Mouse (Mus musculus) spleen, adult 12 weeks (tissue): Measurements from ENCODE around the gene Mlycd.
"Not testable (repeated sequence)": the region's sequence is repeated elsewhere in the genome, so short reads cannot be mapped to it uniquely, and the experiment has no call there.

Source experiments
- DNase-seq: peaks from one replicate; pipeline ENCODE4 v3.0.0; 2022; ENCODE audit warnings: low spot score

The Mlycd gene

DNA sequence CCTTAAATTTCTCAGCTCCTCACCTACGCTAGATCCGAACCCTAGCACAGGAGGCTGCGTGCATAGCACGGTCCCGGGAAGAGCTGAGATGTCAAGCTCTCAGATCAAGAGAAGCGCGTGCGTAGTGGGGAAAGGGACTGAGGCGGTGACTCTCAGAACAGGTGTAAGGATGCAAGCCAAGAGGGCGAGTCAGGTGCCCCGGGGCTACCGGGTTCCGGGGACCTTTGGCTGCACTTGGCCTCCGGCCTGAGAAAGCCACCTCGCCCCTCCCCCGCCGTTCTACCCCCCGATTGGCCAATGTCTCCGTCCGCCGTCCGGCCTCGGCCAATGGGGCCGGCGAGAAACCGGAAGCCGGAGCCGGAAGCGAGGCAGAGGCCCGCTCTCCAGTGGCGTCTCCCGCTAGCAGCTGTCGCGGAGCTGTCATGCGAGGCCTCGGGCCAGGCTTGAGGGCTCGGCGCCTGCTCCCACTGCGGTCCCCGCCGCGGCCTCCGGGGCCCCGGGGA, at the start of gene Mlycd:
Gene Mlycd, plus strand, starts transcription at position 355 of the 503 bp plus-strand sequence.
- DNase-seq, result peak; percentile 73

- no peak for DNase-seq
Measured at GRCm38 (mm10) chr8:119345029-119345682, 49.5 kb upstream of the Mlycd start.

- DNase-seq, result no peak
Measured at GRCm38 (mm10) chr8:119345683-119346075, 49.0 kb upstream of the Mlycd start.

DNA sequence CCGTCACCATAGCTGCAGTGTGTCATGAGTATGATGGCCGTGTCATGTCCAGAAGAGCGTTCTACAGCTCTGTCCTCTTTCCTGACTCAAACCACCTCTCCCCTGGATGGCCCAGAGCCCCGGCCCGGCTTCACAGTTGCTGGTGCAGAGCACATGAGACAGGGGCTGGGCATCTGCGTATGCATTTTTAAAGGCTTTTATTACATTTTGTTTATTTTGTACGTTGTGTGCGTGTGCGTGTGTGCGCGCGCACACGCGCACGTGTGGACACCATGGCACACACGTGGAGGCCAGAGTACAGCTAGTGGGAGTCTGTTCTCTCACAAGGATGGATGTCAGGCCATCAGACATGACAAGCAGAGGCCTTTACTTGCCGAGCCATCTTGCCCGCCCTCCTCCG, 43.0 kb upstream of the Mlycd start:
- DNase-seq, result no peak

GRCm38 (mm10) chr8:119352977-119353658, 41.6 kb upstream of the Mlycd start:
- no peak for DNase-seq

DNA sequence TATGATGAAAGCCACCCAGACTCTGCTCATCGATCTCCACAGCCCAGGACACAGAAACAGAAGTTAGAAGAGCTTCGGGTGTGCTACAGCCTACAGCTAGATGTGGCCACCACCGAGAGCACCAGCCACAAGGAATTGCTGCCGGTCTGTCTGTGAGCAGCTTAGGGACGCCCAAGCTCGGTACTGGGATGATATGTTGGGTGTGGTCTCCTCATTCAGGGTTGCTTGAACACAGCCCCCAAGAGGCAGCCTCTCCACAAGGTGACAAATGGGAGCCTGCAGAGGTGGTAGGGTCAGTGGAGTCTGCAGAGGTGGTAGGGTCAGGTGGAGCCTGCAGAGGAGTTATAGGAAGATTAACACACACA, 41.0 kb upstream of the Mlycd start:
- no peak for DNase-seq

DNA sequence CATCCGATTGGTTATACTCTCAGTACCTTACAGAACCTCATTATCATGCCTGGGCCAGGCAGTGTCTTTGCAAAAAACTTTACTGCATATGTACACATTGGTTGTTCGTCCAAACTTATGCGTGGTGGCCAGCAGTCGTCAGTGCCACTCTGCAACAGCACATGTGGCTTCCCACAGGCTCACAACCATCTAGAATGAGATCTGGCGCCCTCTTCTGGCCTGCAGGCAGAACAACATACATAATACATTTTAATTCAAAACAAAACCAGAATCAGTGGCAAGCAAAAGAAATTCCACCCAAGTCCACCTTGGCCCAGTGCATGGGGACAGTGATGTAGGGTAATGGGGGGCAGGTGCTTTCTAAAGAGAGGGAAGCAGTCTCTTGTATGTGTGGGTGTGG, 38.0 kb upstream of the Mlycd start:
- DNase-seq, result not testable (repeated sequence)

DNA sequence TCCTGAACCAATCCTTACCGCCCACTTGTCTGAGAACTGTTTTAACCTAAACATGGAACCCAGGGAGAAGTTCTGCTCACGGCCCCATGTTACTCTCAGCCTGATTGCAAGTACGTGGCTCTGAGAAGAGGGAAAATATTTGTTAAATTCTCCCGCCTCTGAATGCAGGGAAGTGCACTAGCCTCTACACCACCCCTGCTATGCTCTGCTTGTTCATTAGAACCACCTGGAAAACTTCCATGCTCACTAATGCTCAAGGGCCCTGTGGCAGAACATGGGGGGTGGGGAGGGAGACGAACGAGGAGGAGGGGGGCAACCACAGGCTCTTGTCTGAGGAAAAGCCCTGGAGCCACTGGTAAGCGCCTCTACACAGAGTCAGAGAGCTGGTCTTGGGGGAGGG, 36.5 kb upstream of the Mlycd start:
- no peak for DNase-seq

- DNase-seq, result no peak
Measured at GRCm38 (mm10) chr8:119358836-119359235, 35.8 kb upstream of the Mlycd start.

DNA sequence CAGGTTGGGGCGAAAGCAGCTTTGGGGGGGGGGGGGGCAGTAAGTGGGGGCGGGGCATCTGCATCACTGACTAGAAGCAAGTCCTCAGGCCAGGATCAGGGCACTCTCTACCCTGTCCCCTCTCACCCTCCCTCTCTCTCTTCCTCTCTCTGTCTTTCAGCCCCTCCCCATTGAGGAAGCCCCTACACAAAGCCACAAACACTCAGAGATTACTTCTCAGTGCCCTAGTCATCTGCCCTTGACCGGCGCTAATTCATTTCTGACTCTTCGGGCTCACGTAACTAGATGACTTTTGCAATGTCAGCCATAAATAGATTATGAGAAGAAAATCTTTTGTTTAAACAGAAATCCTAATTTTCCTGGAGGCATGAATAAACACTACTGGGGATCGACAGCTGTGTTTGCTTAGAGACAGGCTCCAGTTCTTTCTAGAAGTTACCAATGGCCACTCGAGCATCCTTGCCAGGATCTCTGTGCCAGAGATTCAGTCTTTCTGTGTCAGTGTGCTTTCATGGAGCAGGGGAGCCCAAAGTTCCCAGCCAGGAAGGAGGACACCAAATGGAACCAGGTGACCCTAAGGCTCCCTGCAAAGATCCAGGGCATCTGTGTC, 33.9 kb upstream of the Mlycd start:
- DNase-seq, result no peak

- DNase-seq, result not testable (repeated sequence)
Measured at GRCm38 (mm10) chr8:119374716-119375115, 20.0 kb upstream of the Mlycd start.

DNA sequence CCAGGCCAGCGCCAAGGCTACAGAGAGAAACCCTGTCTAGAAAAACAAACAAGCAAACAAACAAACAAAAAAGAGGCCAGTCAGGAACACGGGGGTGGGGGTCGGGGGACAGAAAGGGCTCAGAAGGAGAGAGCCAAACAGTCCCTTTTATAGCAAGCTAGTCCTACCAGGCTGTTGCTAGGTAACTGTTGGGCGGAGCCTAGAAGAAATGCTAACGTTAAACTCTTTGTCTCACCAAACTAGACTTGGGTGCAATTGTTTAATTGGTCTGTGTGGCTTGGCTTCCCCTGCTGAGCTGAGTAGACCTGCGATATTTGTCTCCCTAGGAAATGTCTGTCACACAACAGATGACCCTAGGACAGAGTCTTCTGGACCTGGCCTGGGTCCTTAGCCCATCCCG, 16.2 kb upstream of the Mlycd start:
- DNase-seq, result no peak

GRCm38 (mm10) chr8:119380619-119381018, 14.1 kb upstream of the Mlycd start:
- DNase-seq, result no peak

- peak; percentile 18 for DNase-seq
Measured at GRCm38 (mm10) chr8:119384478-119384877, 10.2 kb upstream of the Mlycd start.

DNA sequence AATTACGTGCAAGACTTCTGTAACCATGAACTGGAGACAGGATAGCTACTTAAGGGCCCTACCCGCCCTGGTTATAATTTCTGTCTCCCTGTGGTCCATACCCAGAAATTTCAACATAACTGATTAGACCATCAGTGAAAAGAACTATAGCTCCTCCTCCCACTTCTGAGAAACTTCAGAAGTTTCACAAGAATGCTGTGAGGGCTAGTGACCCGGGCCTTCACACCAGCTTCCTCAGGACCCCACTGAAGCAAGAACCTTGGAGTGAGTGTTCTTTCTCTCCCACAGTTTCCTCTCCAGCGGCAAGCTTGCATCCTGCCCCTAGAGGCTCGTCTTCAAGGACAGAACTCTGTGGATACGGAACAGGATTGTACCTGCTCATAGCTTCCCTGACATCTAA, 8.8 kb upstream of the Mlycd start:
- DNase-seq, result no peak

- DNase-seq, result no peak
Measured at GRCm38 (mm10) chr8:119386988-119387387, 7.7 kb upstream of the Mlycd start.

DNA sequence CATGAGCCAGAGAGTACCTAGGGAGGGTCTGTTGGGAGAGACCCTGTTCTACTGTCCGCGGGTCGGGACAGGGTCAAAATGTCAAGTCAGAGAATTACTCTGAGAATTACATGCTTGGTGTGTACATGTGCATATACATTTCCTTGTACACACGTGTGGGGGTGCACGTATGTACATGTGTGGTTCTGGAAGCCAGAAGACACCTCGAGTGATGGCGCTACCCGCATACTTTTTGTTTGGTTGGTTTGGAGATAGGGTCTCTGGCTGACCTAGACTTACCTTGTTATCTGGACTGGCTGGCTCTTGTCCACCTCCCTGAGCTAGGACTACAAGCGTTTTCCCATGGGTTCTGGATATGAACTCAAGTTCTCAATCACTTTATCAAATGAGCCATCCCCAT, 581 bp upstream of the Mlycd start:
- no peak for DNase-seq

DNA sequence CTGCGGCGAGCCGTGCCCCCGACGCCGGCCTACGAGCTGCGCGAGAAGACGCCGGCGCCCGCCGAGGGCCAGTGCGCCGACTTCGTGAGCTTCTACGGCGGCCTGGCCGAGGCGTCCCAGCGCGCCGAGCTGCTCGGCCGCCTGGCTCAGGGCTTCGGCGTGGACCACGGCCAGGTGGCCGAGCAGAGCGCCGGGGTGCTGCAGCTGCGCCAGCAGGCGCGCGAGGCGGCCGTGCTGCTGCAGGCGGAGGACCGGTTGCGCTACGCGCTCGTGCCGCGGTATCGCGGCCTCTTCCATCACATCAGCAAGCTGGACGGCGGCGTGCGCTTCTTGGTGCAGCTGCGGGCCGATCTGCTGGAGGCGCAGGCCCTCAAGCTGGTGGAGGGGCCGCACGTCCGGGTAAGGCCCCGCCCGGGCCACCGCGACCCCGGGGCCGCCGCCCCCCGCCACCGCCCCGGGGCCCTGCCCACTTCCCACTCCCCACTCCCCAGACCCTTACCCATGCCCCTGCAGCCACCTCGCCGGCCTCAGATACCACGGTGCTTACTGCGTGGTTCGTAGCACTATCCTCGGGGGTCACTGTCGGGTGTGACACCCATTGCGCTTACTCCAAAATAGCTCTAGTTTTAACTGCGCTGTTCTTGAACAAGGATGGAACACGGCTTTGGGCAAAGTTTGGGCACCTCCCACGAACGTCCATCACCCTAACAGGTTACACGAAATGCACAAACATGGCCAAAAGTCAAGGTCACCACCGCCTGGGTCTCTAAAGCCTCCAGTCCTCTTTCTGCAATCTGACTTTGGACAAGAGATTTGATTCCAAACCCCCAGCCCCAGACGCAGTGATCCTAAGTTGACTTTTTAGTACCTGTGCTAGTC, 633 bp downstream of the Mlycd start:
- no peak for DNase-seq

DNA sequence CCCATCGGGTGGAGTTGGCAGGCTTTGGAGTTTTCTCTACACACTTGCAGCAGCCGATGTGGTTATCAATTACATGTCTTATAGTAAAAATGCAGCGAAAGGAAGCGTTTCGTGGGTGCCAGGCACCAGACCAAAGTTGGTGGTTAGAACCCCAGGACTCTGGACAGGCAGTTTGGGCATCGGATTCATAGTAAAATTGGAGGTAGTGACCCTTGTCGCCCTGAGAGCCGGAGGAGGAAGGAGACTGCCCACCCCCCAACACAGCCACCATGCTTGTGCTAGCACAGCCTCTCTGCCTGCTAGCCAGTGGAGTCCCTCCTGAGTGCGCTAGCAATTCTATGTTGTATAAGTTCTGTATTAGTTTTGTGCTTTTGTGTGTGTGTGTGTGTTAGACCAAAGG, 3.9 kb downstream of the Mlycd start:
- no peak for DNase-seq

- DNase-seq, result no peak
Measured at GRCm38 (mm10) chr8:119399255-119399654, 4.6 kb downstream of the Mlycd start.

GRCm38 (mm10) chr8:119400122-119400671, 5.5 kb downstream of the Mlycd start:
- no peak for DNase-seq

- DNase-seq, result no peak
Measured at GRCm38 (mm10) chr8:119400904-119401303, 6.2 kb downstream of the Mlycd start.
